Mouse (Mus musculus): Measurements from ENCODE around the gene Scg2.

Gene Scg2

GRCm38 (mm10) chr1:79439609-79440308 lies at the start of gene Scg2:
TSS of gene Scg2 (minus strand) at chr1:79440120.
- peak; percentile 87 to 90 for DNase-seq (ENCODE audit: low spot score in 2 of 2)

GRCm38 (mm10) chr1:79485546-79485945 lies 45.6 kb upstream of the Scg2 start:
- DNase-seq (ENCODE audit: low spot score in 2 of 2), result peak; percentile 39 to 70

- DNase-seq (ENCODE audit: low spot score in 2 of 2), result no peak
Measured at GRCm38 (mm10) chr1:79470856-79471255, 30.9 kb upstream of the Scg2 start.

- DNase-seq (ENCODE audit: low spot score in 2 of 2), result no peak
Measured at GRCm38 (mm10) chr1:79469871-79470270, 30.0 kb upstream of the Scg2 start.

GRCm38 (mm10) chr1:79466585-79466984 lies 26.7 kb upstream of the Scg2 start:
- no peak for DNase-seq (ENCODE audit: low spot score in 2 of 2)

- DNase-seq (ENCODE audit: low spot score in 2 of 2), result no peak
Measured at GRCm38 (mm10) chr1:79458558-79458957, 18.6 kb upstream of the Scg2 start.

GRCm38 (mm10) chr1:79454164-79454563 lies 14.2 kb upstream of the Scg2 start:
- no peak for DNase-seq (ENCODE audit: low spot score in 2 of 2)

GRCm38 (mm10) chr1:79452339-79452738 lies 12.4 kb upstream of the Scg2 start:
- DNase-seq (ENCODE audit: low spot score in 2 of 2), result no peak

GRCm38 (mm10) chr1:79450343-79451021 lies 10.6 kb upstream of the Scg2 start:
- peak; percentile 50 to 54 for DNase-seq (ENCODE audit: low spot score in 2 of 2)

GRCm38 (mm10) chr1:79449943-79450342 lies 10.0 kb upstream of the Scg2 start:
- DNase-seq (ENCODE audit: low spot score in 2 of 2), result no peak

GRCm38 (mm10) chr1:79445586-79445985 lies 5.7 kb upstream of the Scg2 start:
- no peak for DNase-seq (ENCODE audit: low spot score in 2 of 2)

- no peak for DNase-seq (ENCODE audit: low spot score in 2 of 2)
Measured at GRCm38 (mm10) chr1:79437755-79438154, 2.2 kb downstream of the Scg2 start.

GRCm38 (mm10) chr1:79436671-79437070 lies 3.2 kb downstream of the Scg2 start:
- DNase-seq (ENCODE audit: low spot score in 2 of 2), result no peak

- DNase-seq (ENCODE audit: low spot score in 2 of 2), result no peak
Measured at GRCm38 (mm10) chr1:79429058-79429457, 10.9 kb downstream of the Scg2 start.

GRCm38 (mm10) chr1:79415496-79415895 lies 24.4 kb downstream of the Scg2 start:
- no peak for DNase-seq (ENCODE audit: low spot score in 2 of 2)

- DNase-seq (ENCODE audit: low spot score in 2 of 2), result peak in 1 of 2 experiments; percentile 6
Measured at GRCm38 (mm10) chr1:79406337-79406942, 33.5 kb downstream of the Scg2 start.

- DNase-seq (ENCODE audit: low spot score in 2 of 2), result no peak
Measured at GRCm38 (mm10) chr1:79401090-79402012, 38.6 kb downstream of the Scg2 start.

- DNase-seq (ENCODE audit: low spot score in 2 of 2), result no peak
Measured at GRCm38 (mm10) chr1:79400284-79400683, 39.6 kb downstream of the Scg2 start.
